Mouse (Mus musculus) ES-E14 (cell line): ENCODE data around the gene Ube2n.

Experiments used
- MAFK ChIP-seq: IDR thresholded peaks from 2 replicates; pipeline ENCODE4 v1.6.1; 2014; ENCODE audit warnings: mild to moderate bottlenecking, low read depth, low read length, inconsistent platforms; ENCODE audit not compliant: insufficient read depth
- ZC3H11A ChIP-seq: IDR thresholded peaks from 2 replicates; pipeline ENCODE4 v1.6.1; 2012; ENCODE audit warnings: low read depth, mild to moderate bottlenecking, inconsistent platforms, low read length, borderline replicate concordance
- ZNF384 ChIP-seq: IDR thresholded peaks from 2 replicates; pipeline ENCODE4 v1.6.1; 2012; ENCODE audit warnings: low read depth, low read length, inconsistent platforms

DNA sequence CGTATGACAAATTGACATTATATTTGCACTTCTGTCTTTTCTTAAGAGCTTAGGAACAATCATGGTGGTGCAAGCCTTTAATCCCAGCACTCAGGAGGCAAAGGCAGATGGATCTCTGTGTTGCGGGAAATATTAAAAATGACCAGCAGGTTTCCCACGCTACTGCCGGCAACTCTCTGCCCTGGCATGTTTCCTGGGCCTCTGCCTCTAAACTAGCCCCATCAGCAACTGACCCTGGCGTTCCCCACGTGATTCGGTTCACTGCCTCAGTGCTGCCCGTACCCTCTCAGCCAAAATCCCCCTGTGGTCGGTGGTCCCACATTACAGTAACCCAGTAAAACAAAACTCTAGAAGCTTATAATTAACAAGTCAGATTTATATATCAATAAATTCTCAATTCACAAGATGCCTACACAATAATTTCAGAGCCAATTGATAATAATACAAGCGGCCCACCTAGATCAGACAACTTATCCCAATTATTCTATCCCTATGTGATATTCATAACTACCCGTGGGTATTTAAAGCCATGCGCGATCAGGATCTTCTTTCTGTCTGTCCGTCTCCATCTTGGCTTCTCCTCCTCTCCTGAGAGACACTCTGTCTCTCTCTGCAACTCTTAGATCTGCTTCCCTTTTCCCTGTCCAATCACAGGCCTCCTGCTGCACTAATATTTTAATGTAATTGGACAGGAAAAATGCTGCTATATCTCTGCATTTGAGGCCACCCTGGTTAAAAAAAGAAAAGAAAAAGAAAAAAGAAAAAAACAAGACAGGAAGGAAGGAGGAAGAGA lies 11.3 kb upstream of the Ube2n start:
- TF ChIP-seq MAFK, result no peak
- TF ChIP-seq ZNF384, result no peak
- no peak for TF ChIP-seq ZC3H11A
